Mouse (Mus musculus) stomach, adult 2 months (tissue): ENCODE data around the gene Fnip1. TPM values are rescaled to one million over a fixed set of nuclear protein-coding genes. Genes with fewer than 3 reads are reported as not detected.

Source experiments
- polyA plus RNA-seq: library from polyadenylated mRNA; depleted of rRNA; stranded (reverse); fragments of >200 nt; gene quantifications from 2 replicates; pipeline ENCODE4 v1.2.3, GENCODE M21; 2012; rRNA removed

Fnip1 gene
- polyA plus RNA-seq: 0.45 and 0.64 TPM in 2 replicates

DNA sequence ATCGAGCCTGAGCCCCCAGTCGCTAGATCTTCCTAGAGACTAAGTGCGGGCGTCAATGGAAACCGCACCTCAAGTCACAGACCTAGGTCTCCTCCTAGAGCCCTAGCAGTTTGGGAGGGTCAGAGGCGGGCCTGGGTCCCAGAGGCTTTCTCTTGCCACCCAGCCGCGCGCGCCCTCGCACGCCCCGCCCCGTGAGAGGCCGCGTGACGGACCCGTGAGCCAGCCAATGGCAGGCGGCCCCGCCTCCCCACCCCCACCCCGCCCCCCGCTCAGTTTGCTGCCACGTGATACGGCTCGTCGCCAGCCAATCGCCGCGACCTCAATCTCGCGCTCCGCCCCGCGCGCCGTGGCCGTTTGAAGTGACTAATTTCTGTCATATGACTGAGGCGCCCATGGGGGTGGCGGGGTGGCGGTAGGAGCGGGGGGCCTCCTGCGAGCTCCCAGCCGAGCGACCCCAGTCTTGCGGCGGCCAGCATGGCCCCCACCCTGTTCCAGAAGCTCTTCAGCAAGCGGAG, at the start of gene Fnip1:
Gene Fnip1 (plus strand): TSS at position 377 of the 515 bp plus-strand sequence.

DNA sequence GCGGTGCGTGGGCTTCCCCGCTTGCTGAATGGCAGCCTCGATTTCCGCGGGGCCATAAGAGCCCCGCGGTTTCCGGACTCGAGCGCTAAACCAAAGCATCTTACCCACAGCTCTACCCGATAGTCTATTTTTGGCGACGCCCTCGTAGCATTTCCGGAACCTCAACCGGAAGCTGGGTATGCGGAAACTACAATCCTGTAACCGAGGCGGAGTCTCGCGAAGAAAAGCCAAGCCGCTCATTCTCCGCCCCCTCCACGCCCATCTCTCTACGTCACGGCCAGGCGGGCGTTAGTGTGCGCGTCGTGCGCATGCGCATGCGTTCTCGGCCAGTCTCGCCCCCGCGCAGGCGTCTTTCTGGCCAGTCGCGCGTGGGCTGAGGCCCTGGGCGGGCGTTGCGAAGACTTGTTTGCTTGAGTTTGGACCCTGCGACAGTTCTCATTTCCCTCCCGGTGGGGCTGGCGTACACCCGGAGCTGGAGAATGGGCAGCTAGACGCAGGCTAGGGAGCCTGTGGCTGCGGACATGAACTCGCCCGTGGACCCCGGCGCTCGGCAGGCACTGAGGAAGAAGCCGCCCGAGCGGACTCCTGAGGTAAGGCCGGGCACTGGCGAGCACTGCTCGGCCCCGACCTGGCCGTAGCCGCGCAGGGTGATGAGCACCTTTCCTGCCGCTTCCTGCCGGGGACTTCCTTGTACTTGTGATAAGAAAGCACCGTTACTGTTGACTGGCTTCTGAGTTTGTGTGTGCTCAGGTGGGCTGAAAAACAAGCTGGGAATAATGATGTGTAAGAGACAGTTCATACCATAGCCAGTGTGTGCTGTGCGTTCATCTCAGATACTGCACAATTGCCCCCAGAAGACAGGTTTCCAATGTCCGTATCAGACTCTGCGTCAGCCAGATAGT, 84.8 kb downstream of the Fnip1 start, which contains the start of gene Rapgef6:
Gene Rapgef6 (plus strand): TSS at position 319 of the 902 bp plus-strand sequence.

Other genes with a start within 250 kb of the Fnip1 start
- gene Csf2, start 188.5 kb upstream of the Fnip1 start, polyA plus RNA-seq: not detected in 2 replicates
- not detected in 2 replicates for gene Il3, start 170.9 kb upstream of the Fnip1 start, polyA plus RNA-seq
- gene Acsl6, start 134.4 kb upstream of the Fnip1 start, polyA plus RNA-seq: 0.34 and 1.1 TPM in 2 replicates
- not detected in 2 replicates for gene Meikin, start 67.5 kb upstream of the Fnip1 start, polyA plus RNA-seq
- gene Rapgef6, start 84.6 kb downstream of the Fnip1 start, polyA plus RNA-seq: 6.1 and 7.0 TPM in 2 replicates